Comparison of ENCODE assay signal across 8 mouse cellular contexts in the genomic region with DNA sequence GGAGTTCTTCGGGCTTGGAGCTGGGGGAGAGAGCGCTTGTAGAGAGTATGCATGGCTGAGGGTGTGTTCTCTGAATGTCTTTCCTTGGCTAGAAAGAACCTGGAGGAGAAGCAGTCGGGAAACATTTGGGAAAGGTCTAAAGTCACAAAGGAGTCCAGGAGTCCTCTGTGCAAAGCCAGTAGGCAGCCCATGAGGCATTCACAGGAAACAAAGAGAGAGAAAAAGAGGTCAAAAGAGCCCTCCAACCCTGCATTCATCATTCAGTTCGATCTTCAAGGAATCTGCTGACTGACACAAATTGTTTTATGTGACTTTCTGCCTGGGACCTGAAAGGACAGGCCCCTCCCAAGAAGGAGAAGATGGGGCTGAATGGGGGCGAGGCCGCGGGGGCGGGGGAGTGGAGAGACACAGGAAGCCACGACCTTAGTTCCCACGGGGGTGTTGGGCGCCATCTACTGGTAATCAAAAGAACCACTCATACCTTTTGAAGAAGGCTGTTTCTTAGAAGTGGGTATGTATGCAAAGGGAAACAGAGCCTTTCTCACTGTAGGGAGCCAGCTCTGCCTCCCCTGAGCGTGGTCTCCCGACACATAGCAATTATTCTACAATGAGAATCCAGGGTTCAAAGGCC.
DNase-seq lines count a peak whose midpoint lies in the region; ATAC-seq and TF ChIP-seq lines count a peak whose summit lies in the region.

No protein-coding gene starts in this region.

- peak; percentile 60 for ATAC-seq in embryonic facial prominence, embryonic 11.5 days (replicated peaks; ENCODE audit: insufficient number of reproducible peaks, low FRiP score, low TSS enrichment, low read depth)
- ATAC-seq in limb, embryonic 14.5 days (ENCODE audit: low FRiP score, low read depth): peak; percentile 68
- ATAC-seq in stomach, embryonic 16.5 days (ENCODE audit: insufficient read depth, low FRiP score): peak; percentile 13; the same call in 1 of the 2 replicates

- WGBS in embryonic facial prominence, embryonic 11.5 days: 14% methylated on average over 13 of the region's 13 CpGs
- 13% methylated on average over 13 of the region's 13 CpGs for WGBS in heart, adult 2 months
- 15% methylated on average over 13 of the region's 13 CpGs for WGBS in kidney, adult 2 months
- WGBS in limb, embryonic 14.5 days: 19% methylated on average over 13 of the region's 13 CpGs
- 16% methylated on average over 13 of the region's 13 CpGs for WGBS in stomach, embryonic 16.5 days

- H3K79me2 ChIP-seq in heart, adult 2 months (replicated peaks; ENCODE audit: control insufficient read depth, insufficient read depth, low read length): no peaks in the 10 kb centered on the region

- peak; percentile 79 for DNase-seq in 3T3-L1 (ENCODE audit: low read depth, low spot score)
- DNase-seq in adrenal gland, adult 18-20 months (ENCODE audit: low spot score in 2 of 2): peak; percentile 43 to 49
- DNase-seq in embryonic facial prominence, embryonic 11.5 days (ENCODE audit: low spot score): peak; percentile 83
- peak; percentile 73 to 75 for DNase-seq in heart, adult 2 months
- peak; percentile 71 for DNase-seq in kidney, adult 2 months
- peak; percentile 70 for DNase-seq in limb, embryonic 14.5 days (ENCODE audit: low spot score)
- peak; percentile 84 for DNase-seq in neural tube, embryonic 10.5 days (ENCODE audit: extremely low spot score, low spot score)

- no peaks in the 10 kb centered on the region for H3K27me3 ChIP-seq in embryonic facial prominence, embryonic 11.5 days (ENCODE audit: control insufficient read depth, insufficient read depth, low read length)
- no peaks in the 10 kb centered on the region for H3K27me3 ChIP-seq in heart, adult 2 months (ENCODE audit: control insufficient read depth, insufficient read depth, low read length)
- H3K27me3 ChIP-seq in kidney, adult 2 months (replicated peaks; ENCODE audit: control insufficient read depth, insufficient read depth, low read length): no peaks in the 10 kb centered on the region
- H3K27me3 ChIP-seq in limb, embryonic 14.5 days (ENCODE audit: control insufficient read depth, insufficient read depth, low read length): no peaks in the 10 kb centered on the region
- no peaks in the 10 kb centered on the region for H3K27me3 ChIP-seq in stomach, embryonic 16.5 days (ENCODE audit: control insufficient read depth, insufficient read depth, low read length)

- no peak for TF ChIP-seq POLR2A in heart, adult 2 months (IDR thresholded peaks at IDR 0.05; ENCODE audit: insufficient read depth, low read depth, low read length)
- no peak for TF ChIP-seq POLR2A in kidney, adult 2 months (IDR thresholded peaks at IDR 0.05; ENCODE audit: low read depth, low read length)
- TF ChIP-seq POLR2A in limb, embryonic 14.5 days (IDR thresholded peaks at IDR 0.05; ENCODE audit: borderline replicate concordance, extremely low read depth, insufficient read depth, insufficient read length): no peak

- H3K36me3 ChIP-seq in embryonic facial prominence, embryonic 11.5 days (replicated peaks; ENCODE audit: control insufficient read depth, insufficient read depth, low read depth, low read length): no peaks in the 10 kb centered on the region
- H3K36me3 ChIP-seq in heart, adult 2 months (ENCODE audit: control insufficient read depth, insufficient read depth, low read length): no peaks in the 10 kb centered on the region
- no peaks in the 10 kb centered on the region for H3K36me3 ChIP-seq in kidney, adult 2 months (ENCODE audit: control insufficient read depth, insufficient read depth, low read length)
- no peaks in the 10 kb centered on the region for H3K36me3 ChIP-seq in limb, embryonic 14.5 days (ENCODE audit: control insufficient read depth, insufficient read depth, low read length)
- H3K36me3 ChIP-seq in stomach, embryonic 16.5 days (ENCODE audit: control insufficient read depth, insufficient read depth, low read length): no peaks in the 10 kb centered on the region

- intact Hi-C loops in heart, adult 2 months (cut with DNase I): loop anchor here (2.0 to 5.0 kb wide), 3 partner anchors 487 to 902 kb away; a partner anchor contains a TSS

- TF ChIP-seq CTCF in heart, adult 2 months (IDR thresholded peaks at IDR 0.05): no peak; the same call in 1 of the 2 replicates
- TF ChIP-seq CTCF in kidney, adult 2 months (conservative IDR thresholded peaks at IDR 0.05; ENCODE audit: insufficient read depth, insufficient read length, low read depth, low read length): peak; percentile 68

- H3K4me3 ChIP-seq in embryonic facial prominence, embryonic 11.5 days (ENCODE audit: low read depth, low read length): no peak overlapping the region
- 0 out of 2 replicates have a peak overlapping the region, but pooled peaks have one; percentile 11 for H3K4me3 ChIP-seq in heart, adult 2 months
- no peak overlapping the region for H3K4me3 ChIP-seq in kidney, adult 2 months (ENCODE audit: insufficient read depth, low read depth, low read length)
- H3K4me3 ChIP-seq in limb, embryonic 14.5 days (replicated peaks; ENCODE audit: low read length): no peak overlapping the region
- H3K4me3 ChIP-seq in stomach, embryonic 16.5 days (replicated peaks; ENCODE audit: low read length): no peak overlapping the region

- peak; percentile 61; the same call in 1 of the 2 replicates for TF ChIP-seq EP300 in heart, adult 2 months (IDR thresholded peaks at IDR 0.05; ENCODE audit: insufficient read depth, low read depth, low read length)

- no peak overlapping the region for H3K27ac ChIP-seq in embryonic facial prominence, embryonic 11.5 days (replicated peaks; ENCODE audit: low read depth, low read length)
- peak overlapping the region; percentile 65 for H3K27ac ChIP-seq in heart, adult 2 months
- H3K27ac ChIP-seq in kidney, adult 2 months (ENCODE audit: insufficient read depth, low read depth, low read length): no peak overlapping the region
- no peak overlapping the region for H3K27ac ChIP-seq in limb, embryonic 14.5 days (replicated peaks; ENCODE audit: low read depth, low read length)
- no peak overlapping the region for H3K27ac ChIP-seq in stomach, embryonic 16.5 days (ENCODE audit: low read length)

- H3K9me3 ChIP-seq in embryonic facial prominence, embryonic 11.5 days (replicated peaks; ENCODE audit: control insufficient read depth, low read length): no peaks in the 10 kb centered on the region
- no peaks in the 10 kb centered on the region for H3K9me3 ChIP-seq in limb, embryonic 14.5 days (ENCODE audit: control insufficient read depth, low read length)
- no peaks in the 10 kb centered on the region for H3K9me3 ChIP-seq in stomach, embryonic 16.5 days (replicated peaks; ENCODE audit: control insufficient read depth, low read length)

- no peak overlapping the region for H3K9ac ChIP-seq in embryonic facial prominence, embryonic 11.5 days (replicated peaks; ENCODE audit: low read length)
- H3K9ac ChIP-seq in heart, adult 2 months (ENCODE audit: low read depth, low read length): no peak overlapping the region
- no peak overlapping the region; the same call in 1 of the 2 replicates for H3K9ac ChIP-seq in limb, embryonic 14.5 days (ENCODE audit: low read depth, low read length, severe bottlenecking)
- peak overlapping the region; percentile 6; the same call in 1 of the 2 replicates for H3K9ac ChIP-seq in stomach, embryonic 16.5 days (ENCODE audit: low read length)

- no peaks in the 10 kb centered on the region for H3K4me1 ChIP-seq in embryonic facial prominence, embryonic 11.5 days (ENCODE audit: control insufficient read depth, insufficient read depth, low read length)
- H3K4me1 ChIP-seq in heart, adult 2 months (ENCODE audit: control insufficient read depth, insufficient read depth, low read length): no peaks in the 10 kb centered on the region; the same call in 1 of the 2 replicates
- no peaks in the 10 kb centered on the region for H3K4me1 ChIP-seq in kidney, adult 2 months (ENCODE audit: control insufficient read depth, insufficient read depth, low read length)
- no peaks in the 10 kb centered on the region for H3K4me1 ChIP-seq in limb, embryonic 14.5 days (ENCODE audit: control insufficient read depth, insufficient read depth, low read length)
- no peaks in the 10 kb centered on the region for H3K4me1 ChIP-seq in stomach, embryonic 16.5 days (ENCODE audit: control insufficient read depth, insufficient read depth, low read length)

- no peak overlapping the region for H3K4me2 ChIP-seq in embryonic facial prominence, embryonic 11.5 days (ENCODE audit: low read depth, low read length)
- H3K4me2 ChIP-seq in limb, embryonic 14.5 days (replicated peaks; ENCODE audit: low read depth, low read length, severe bottlenecking): peak overlapping the region; percentile 31; the same call in 1 of the 2 replicates
- 0 out of 2 replicates have a peak overlapping the region, but pooled peaks have one; percentile 9 for H3K4me2 ChIP-seq in stomach, embryonic 16.5 days (ENCODE audit: low read depth, low read length)

Comparison
In these comparisons a context has a peak if more than half of its experiments do, and no peak if none do; other contexts are left out.
1. ATAC-seq: peak in every context shown above with its lines; median percentile 68 in limb, embryonic 14.5 days; 60 in embryonic facial prominence, embryonic 11.5 days; 13 in stomach, embryonic 16.5 days.